Mouse (Mus musculus) activated CD4-positive, CD25-positive, alpha-beta regulatory T cell (primary cell): ENCODE results near the gene Arg2. TPM values are rescaled to one million over a fixed set of nuclear protein-coding genes. Genes with fewer than 3 reads are reported as not detected.

Source experiments
- polyA plus RNA-seq, 2 experiments: library from polyadenylated mRNA; unstranded; fragments of 100-300 nt; shearing (Covaris generic); gene quantifications; one replicate each; pipeline ENCODE4 v1.2.1; 2017

Arg2 gene
- polyA plus RNA-seq, result under 1 TPM; 0.11 to 0.36 TPM

DNA sequence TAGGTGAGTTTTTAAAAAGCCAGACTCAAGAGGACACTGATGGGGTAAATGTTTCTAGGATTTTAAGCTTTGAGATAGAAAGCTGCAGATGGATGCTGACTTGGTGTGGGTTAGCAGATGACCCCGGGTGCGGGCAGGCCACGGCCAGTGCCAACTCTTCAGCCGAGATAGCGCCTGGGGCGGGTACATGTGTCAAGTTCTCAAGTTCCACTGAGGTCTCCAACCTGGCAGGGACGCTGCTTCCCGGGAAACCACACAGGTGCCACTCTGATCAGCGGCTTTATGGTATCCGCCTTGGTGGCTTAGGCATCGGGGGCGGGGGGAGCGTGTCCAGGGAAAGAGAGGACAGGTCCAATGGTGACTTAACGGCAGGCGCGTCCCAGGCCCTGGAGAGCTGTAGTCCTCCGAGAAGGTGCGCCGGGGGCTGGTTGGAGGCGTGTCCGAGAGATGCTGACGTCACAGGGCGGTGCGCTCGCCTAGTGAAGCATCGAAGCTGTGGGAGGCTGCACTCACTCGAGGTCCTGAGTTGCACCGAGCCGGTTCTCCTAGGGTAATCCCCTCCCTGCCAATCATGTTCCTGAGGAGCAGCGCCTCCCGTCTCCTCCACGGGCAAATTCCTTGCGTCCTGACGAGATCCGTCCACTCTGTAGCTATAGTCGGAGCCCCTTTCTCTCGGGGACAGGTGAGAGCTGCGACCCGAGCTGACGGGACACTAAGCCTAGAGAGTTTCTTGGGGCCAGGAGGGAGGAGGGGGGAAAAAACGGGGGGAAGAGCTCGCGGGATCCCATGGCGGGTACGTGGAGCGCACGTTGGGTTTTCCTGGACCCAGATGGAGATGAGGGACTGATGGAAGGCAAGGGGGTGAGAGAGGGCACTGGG, at the start of gene Arg2:
Gene Arg2, plus strand, starts transcription at position 479 of the 879 bp plus-strand sequence.

GRCm38 (mm10) chr12:79089182-79089812, 41.3 kb upstream of the Arg2 start, which contains the start of gene Pigh:
TSS of gene Pigh (minus strand) at chr12:79089651.

GRCm38 (mm10) chr12:79172019-79172941, 41.7 kb downstream of the Arg2 start, which contains the start of gene Vti1b:
TSS of gene Vti1b (minus strand) at chr12:79172667.

DNA sequence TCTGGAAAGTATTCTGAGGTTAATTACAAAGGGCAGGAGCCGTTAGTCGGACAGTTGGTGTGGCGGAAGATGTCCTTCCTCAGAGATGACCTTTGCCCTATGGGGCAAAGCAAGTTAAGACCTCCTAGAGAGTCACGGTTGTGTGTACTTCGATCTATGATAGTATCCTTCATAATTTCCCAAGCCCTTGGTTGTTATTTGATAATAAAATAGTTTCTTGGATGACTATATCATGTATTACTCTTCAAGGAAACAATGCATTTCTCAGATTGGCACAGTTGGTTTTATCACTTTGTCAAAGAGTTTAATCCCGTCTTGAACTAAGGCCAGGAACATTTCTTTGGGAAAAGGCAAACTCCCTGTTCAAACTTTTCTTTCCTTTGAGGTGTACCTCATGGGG, 61.6 kb downstream of the Arg2 start, which contains the start of gene Rdh11:
Gene Rdh11, minus strand, starts transcription at position 101 of the 400 bp plus-strand sequence.

Other genes with a start within 250 kb of the Arg2 start
- gene Plek2, start 223.8 kb upstream of the Arg2 start, polyA plus RNA-seq, result under 1 TPM in 1 of 2 experiments, not detected in 1; 0.54 TPM
- 10 to 100 TPM; 30.8 to 54.5 TPM for gene Tmem229b, start 123.2 kb upstream of the Arg2 start, polyA plus RNA-seq
- gene Plekhh1, start 101.6 kb upstream of the Arg2 start, polyA plus RNA-seq, result under 1 TPM in 1 of 2 experiments, not detected in 1; 0.15 TPM
- gene Pigh, start 41.1 kb upstream of the Arg2 start, polyA plus RNA-seq, result 10 to 100 TPM; 17.7 to 18.6 TPM
- 100 to 1,000 TPM; 113 to 130 TPM for gene Vti1b, start 41.9 kb downstream of the Arg2 start, polyA plus RNA-seq
- 10 to 100 TPM; 17.4 to 25.2 TPM for gene Rdh11, start 61.5 kb downstream of the Arg2 start, polyA plus RNA-seq
- 10 to 100 TPM in 1 of 2 experiments, 1 to 10 TPM in 1; 9.7 to 15.1 TPM for gene Rdh12, start 78.1 kb downstream of the Arg2 start, polyA plus RNA-seq
- 10 to 100 TPM; 21.2 to 21.6 TPM for gene Zfyve26, start 165.5 kb downstream of the Arg2 start, polyA plus RNA-seq
- gene Rad51b, start 166.5 kb downstream of the Arg2 start, polyA plus RNA-seq, result 1 to 10 TPM in 1 of 2 experiments, under 1 TPM in 1; 0.88 to 3.4 TPM